Mouse (Mus musculus): Measurements from ENCODE around the gene Gtf3c1.

Gtf3c1 gene

GRCm38 (mm10) chr7:125620077-125620476, 87.5 kb downstream of the Gtf3c1 start:
- no peak for DNase-seq (ENCODE audit: low spot score in 2 of 2)

GRCm38 (mm10) chr7:125618016-125618415, 89.6 kb downstream of the Gtf3c1 start:
- DNase-seq (ENCODE audit: low spot score in 2 of 2), result no peak

GRCm38 (mm10) chr7:125615453-125615852, 92.1 kb downstream of the Gtf3c1 start:
- DNase-seq (ENCODE audit: low spot score in 2 of 2), result no peak

GRCm38 (mm10) chr7:125613579-125613978, 94.0 kb downstream of the Gtf3c1 start:
- DNase-seq (ENCODE audit: low spot score in 2 of 2), result no peak

GRCm38 (mm10) chr7:125608183-125608688, 99.3 kb downstream of the Gtf3c1 start:
- DNase-seq (ENCODE audit: low spot score in 2 of 2), result no peak

GRCm38 (mm10) chr7:125607384-125608182, 100.0 kb downstream of the Gtf3c1 start:
- no peak for DNase-seq (ENCODE audit: low spot score in 2 of 2)

- no peak for DNase-seq (ENCODE audit: low spot score in 2 of 2)
Observed at GRCm38 (mm10) chr7:125606265-125607164, 101.1 kb downstream of the Gtf3c1 start.

- DNase-seq (ENCODE audit: low spot score in 2 of 2), result no peak
Observed at GRCm38 (mm10) chr7:125605725-125606139, 101.8 kb downstream of the Gtf3c1 start.

- DNase-seq (ENCODE audit: low spot score in 2 of 2), result no peak
Observed at GRCm38 (mm10) chr7:125604362-125605319, 102.9 kb downstream of the Gtf3c1 start.

GRCm38 (mm10) chr7:125603185-125603631, 104.4 kb downstream of the Gtf3c1 start, which contains the start of gene Il21r:
TSS of gene Il21r (plus strand) at chr7:125603429.
- peak in 1 of 2 experiments; percentile 19 for DNase-seq (ENCODE audit: low spot score in 2 of 2)

- no peak for DNase-seq (ENCODE audit: low spot score in 2 of 2)
Observed at GRCm38 (mm10) chr7:125601821-125602448, 105.6 kb downstream of the Gtf3c1 start.

GRCm38 (mm10) chr7:125601280-125601670, 106.3 kb downstream of the Gtf3c1 start:
- DNase-seq (ENCODE audit: low spot score in 2 of 2), result no peak

- DNase-seq (ENCODE audit: low spot score in 2 of 2), result no peak
Observed at GRCm38 (mm10) chr7:125600612-125601279, 106.8 kb downstream of the Gtf3c1 start.

- DNase-seq (ENCODE audit: low spot score in 2 of 2), result no peak
Observed at GRCm38 (mm10) chr7:125600136-125600535, 107.4 kb downstream of the Gtf3c1 start.

- no peak for DNase-seq (ENCODE audit: low spot score in 2 of 2)
Observed at GRCm38 (mm10) chr7:125599373-125599973, 108.1 kb downstream of the Gtf3c1 start.

- no peak for DNase-seq (ENCODE audit: low spot score in 2 of 2)
Observed at GRCm38 (mm10) chr7:125597516-125598347, 109.8 kb downstream of the Gtf3c1 start.

- DNase-seq (ENCODE audit: low spot score in 2 of 2), result no peak
Observed at GRCm38 (mm10) chr7:125597083-125597482, 110.5 kb downstream of the Gtf3c1 start.

- no peak for DNase-seq (ENCODE audit: low spot score in 2 of 2)
Observed at GRCm38 (mm10) chr7:125596406-125596805, 111.2 kb downstream of the Gtf3c1 start.

GRCm38 (mm10) chr7:125593831-125594230, 113.7 kb downstream of the Gtf3c1 start:
- no peak for DNase-seq (ENCODE audit: low spot score in 2 of 2)

Measured in frontal cortex, postnatal 36 days (tissue).